Mouse (Mus musculus) midbrain, embryonic 16.5 days (tissue): ENCODE measurements at regions not wholly inside any gene's neighbourhood (a gene's known extent, or its start where the extent isn't known, plus 50 kb on each side); places are given as distances from the start of the nearest gene placed in this dataset.
A peak's percentile ranks its signal among the peaks of the same experiment; 100 is the strongest.

ENCODE experiments used
- ATAC-seq: fragments of 200-750 bp; cut with Nextera tagmentation; 2 replicates; pipeline ENCODE4 v1.8.0; 2017; ENCODE audit warnings: moderate TSS enrichment
- H3K27ac ChIP-seq: fragments of 300-500 bp; sonication (generic); 2 replicates; pipeline ENCODE4 v1.5.1; 2014; ENCODE audit warnings: mild to moderate bottlenecking, low read length, mixed read lengths
- H3K27me3 ChIP-seq: fragments of 300-500 bp; sonication (generic); 2 replicates; pipeline ENCODE4 v1.6.1; 2014; ENCODE audit warnings: low read depth, low read length, mixed read lengths; ENCODE audit not compliant: control insufficient read depth, insufficient read depth
- H3K36me3 ChIP-seq: fragments of 300-500 bp; sonication (generic); 2 replicates; pipeline ENCODE4 v1.6.1; 2014; ENCODE audit warnings: mild to moderate bottlenecking, low read length, moderate library complexity, mixed read lengths; ENCODE audit not compliant: control insufficient read depth, insufficient read depth
- H3K4me1 ChIP-seq: fragments of 300-500 bp; sonication (generic); 2 replicates; pipeline ENCODE4 v1.6.1; 2014; ENCODE audit warnings: mild to moderate bottlenecking, low read length, mixed read lengths; ENCODE audit not compliant: control insufficient read depth, insufficient read depth
- H3K4me2 ChIP-seq: fragments of 300-500 bp; sonication (generic); 2 replicates; pipeline ENCODE4 v1.6.1; 2014; ENCODE audit warnings: mild to moderate bottlenecking, low read length, mixed read lengths
- H3K4me3 ChIP-seq: fragments of 300-500 bp; sonication (generic); 2 replicates; pipeline ENCODE4 v1.5.1; 2014; ENCODE audit warnings: low read depth, mild to moderate bottlenecking, low read length, moderate library complexity, mixed read lengths
- H3K9ac ChIP-seq: fragments of 300-500 bp; sonication (generic); 2 replicates; pipeline ENCODE4 v1.6.1; 2014; ENCODE audit warnings: low read depth, low read length, mixed read lengths
- H3K9me3 ChIP-seq: fragments of 300-500 bp; sonication (generic); replicated peaks from 2 replicates; pipeline ENCODE4 v1.6.1; 2014; ENCODE audit warnings: mild to moderate bottlenecking, low read length, mixed read lengths; ENCODE audit not compliant: control insufficient read depth, poor library complexity, severe bottlenecking
- WGBS: fragments of 180-500 bp; shearing (Covaris S2); extraction: QIAGEN DNeasy Blood & Tissue Kit; methylation state at CpG from one replicate; pipeline ENCODE4 v1.1.7; 2014; 5-methylcytosine and 5-hydroxymethylcytosine counted together

- Histone ChIP-seq H3K4me2 (no peak overlapping the region), H3K36me3 (no peaks in the 10 kb centered on the region), H3K27ac (no peak overlapping the region), H3K9me3 (no peaks in the 10 kb centered on the region), H3K4me1 (no peaks in the 10 kb centered on the region; the same call in 1 of the 2 replicates), H3K27me3 (no peaks in the 10 kb centered on the region), H3K4me3 (no peak overlapping the region), H3K9ac (no peak overlapping the region)
- no peak for ATAC-seq
- 74% methylated on average over 3 of the region's 3 CpGs for WGBS
Measured at GRCm38 (mm10) chr7:137745991-137746390, 308.6 kb downstream of the Glrx3 start.

- ATAC-seq, result no peak
- WGBS, result 66% methylated on average over 7 of the region's 7 CpGs
- H3K27me3 ChIP-seq, result no peaks in the 10 kb centered on the region
- no peak overlapping the region for H3K4me3 ChIP-seq
- H3K9ac ChIP-seq, result no peak overlapping the region
- no peaks in the 10 kb centered on the region for H3K9me3 ChIP-seq
- no peaks in the 10 kb centered on the region for H3K36me3 ChIP-seq
- H3K27ac ChIP-seq, result no peak overlapping the region
- H3K4me1 ChIP-seq, result no peaks in the 10 kb centered on the region
- H3K4me2 ChIP-seq, result no peak overlapping the region
Measured at GRCm38 (mm10) chr7:137748936-137749335, 311.5 kb downstream of the Glrx3 start.

DNA sequence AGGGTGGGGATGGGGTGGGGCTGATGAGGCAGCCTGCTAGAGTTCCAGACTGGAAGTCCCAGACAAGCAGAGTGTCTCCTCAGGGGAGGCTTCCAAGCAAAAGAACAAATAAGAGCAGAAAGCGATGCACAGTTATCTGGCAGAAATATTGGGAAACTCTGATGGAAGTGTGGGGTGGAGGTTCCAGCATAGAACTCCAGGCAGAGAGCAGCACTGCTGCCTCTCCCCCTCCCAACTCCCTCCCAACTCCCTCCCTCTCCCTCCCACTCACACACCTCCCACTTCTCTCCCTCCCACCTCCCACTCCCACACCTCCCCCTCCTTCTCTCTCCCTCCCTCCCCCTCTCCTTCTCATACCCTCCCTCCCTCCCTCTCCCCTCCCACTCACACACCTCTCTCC lies 313.3 kb downstream of the Glrx3 start:
- Histone ChIP-seq H3K9ac (no peak overlapping the region), H3K27ac (no peak overlapping the region), H3K36me3 (no peaks in the 10 kb centered on the region), H3K4me2 (no peak overlapping the region), H3K9me3 (no peaks in the 10 kb centered on the region), H3K27me3 (no peaks in the 10 kb centered on the region), H3K4me3 (no peak overlapping the region), H3K4me1 (no peaks in the 10 kb centered on the region)
- 93% methylated on average over 1 of the region's 1 CpGs for WGBS
- ATAC-seq, result no peak

GRCm38 (mm10) chr7:137751151-137751859 lies 313.9 kb downstream of the Glrx3 start:
- WGBS, result 65% methylated on average over 4 of the region's 4 CpGs
- no peak overlapping the region for H3K27ac ChIP-seq
- H3K27me3 ChIP-seq, result no peaks in the 10 kb centered on the region
- H3K4me3 ChIP-seq, result no peak overlapping the region
- H3K36me3 ChIP-seq, result no peaks in the 10 kb centered on the region
- ATAC-seq, result no peak
- H3K9me3 ChIP-seq, result no peaks in the 10 kb centered on the region
- H3K9ac ChIP-seq, result no peak overlapping the region
- no peak overlapping the region for H3K4me2 ChIP-seq
- no peaks in the 10 kb centered on the region for H3K4me1 ChIP-seq

DNA sequence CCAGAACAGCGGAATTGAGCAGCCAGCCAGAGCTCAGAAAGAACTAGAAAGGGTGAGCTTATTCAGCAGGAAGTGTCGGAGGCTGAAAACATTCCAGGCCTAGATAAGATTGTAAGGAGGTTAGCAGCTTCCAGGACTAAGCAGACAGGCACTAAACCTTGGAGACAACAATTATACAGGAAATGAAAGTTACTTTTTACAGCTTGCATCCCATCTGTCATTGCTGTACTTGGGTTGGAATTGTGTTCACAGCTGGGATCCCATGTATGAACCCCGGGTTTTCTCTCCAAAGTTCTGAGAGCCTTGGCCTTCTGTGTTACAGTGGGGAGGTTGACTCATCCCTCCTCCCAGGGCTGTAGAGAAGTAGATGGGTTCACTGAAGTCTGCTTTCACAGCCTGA lies 328.5 kb downstream of the Glrx3 start:
- Histone ChIP-seq H3K27me3 (no peaks in the 10 kb centered on the region), H3K4me3 (no peak overlapping the region), H3K9me3 (no peaks in the 10 kb centered on the region), H3K4me1 (no peaks in the 10 kb centered on the region), H3K4me2 (no peak overlapping the region), H3K9ac (no peak overlapping the region), H3K36me3 (no peaks in the 10 kb centered on the region), H3K27ac (no peak overlapping the region)
- 84% methylated on average over 3 of the region's 3 CpGs for WGBS
- no peak for ATAC-seq

- Histone ChIP-seq H3K4me3 (no peak overlapping the region), H3K27ac (no peak overlapping the region), H3K4me2 (no peak overlapping the region), H3K4me1 (no peaks in the 10 kb centered on the region), H3K27me3 (no peaks in the 10 kb centered on the region), H3K36me3 (no peaks in the 10 kb centered on the region), H3K9ac (no peak overlapping the region), H3K9me3 (no peaks in the 10 kb centered on the region)
- WGBS, result 78% methylated on average over 2 of the region's 2 CpGs
- ATAC-seq, result no peak
Measured at GRCm38 (mm10) chr7:137766721-137767120, 329.3 kb downstream of the Glrx3 start.

DNA sequence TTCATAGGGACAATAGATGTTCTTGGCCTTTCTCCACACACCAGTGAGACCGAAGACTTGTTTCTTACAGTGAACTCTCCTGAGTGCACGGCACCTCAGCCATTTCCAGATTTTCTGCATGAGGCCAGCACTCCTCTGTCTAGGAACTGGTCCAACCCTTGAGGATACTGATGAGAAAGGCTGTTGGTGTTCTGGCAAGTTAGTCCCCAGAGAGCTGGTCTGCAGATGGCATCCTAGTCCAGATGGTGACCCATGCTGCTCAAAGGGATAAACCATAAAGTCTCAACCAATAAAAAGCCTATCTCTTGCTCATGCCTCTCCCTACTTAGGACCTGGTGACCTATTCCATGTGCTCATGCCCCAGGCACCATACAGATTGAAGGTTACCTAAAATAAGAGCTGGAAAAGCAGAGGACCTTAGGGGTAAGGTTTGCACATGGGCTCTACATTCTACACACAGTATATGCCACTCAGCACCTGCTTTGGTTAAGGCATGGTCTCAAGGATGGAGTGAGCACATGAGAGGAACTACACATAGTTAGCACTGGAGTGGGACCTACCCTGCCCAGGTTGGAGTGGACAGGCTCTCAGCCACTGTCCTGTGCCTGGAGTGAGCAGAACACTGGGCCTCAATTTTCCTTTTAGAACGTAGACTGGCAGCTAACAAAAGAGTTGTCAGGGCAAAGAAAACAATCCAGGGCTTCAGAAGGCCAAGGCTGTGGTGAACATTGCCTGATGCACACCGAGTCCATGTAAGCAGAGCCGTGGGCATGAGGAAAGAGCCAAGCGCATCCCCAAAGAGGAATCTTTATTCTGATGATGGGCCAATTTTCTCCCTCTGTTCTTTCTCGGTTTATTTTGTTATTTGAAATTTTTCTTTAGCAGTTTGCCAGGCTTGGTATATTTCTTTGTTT lies 335.9 kb downstream of the Glrx3 start:
- no peaks in the 10 kb centered on the region for H3K9me3 ChIP-seq
- no peak overlapping the region for H3K4me2 ChIP-seq
- peaks cover 8% of the 10 kb centered on the region for H3K4me1 ChIP-seq
- H3K27ac ChIP-seq, result peak overlapping the region; percentile 43; the same call in 1 of the 2 replicates
- no peak overlapping the region for H3K4me3 ChIP-seq
- H3K27me3 ChIP-seq, result no peaks in the 10 kb centered on the region
- 67% methylated on average over 7 of the region's 7 CpGs for WGBS
- H3K36me3 ChIP-seq, result no peaks in the 10 kb centered on the region
- no peak for ATAC-seq
- no peak overlapping the region for H3K9ac ChIP-seq

GRCm38 (mm10) chr7:137773965-137774310 lies 336.5 kb downstream of the Glrx3 start:
- Histone ChIP-seq H3K9me3 (no peaks in the 10 kb centered on the region), H3K9ac (no peak overlapping the region), H3K4me2 (no peak overlapping the region), H3K27me3 (no peaks in the 10 kb centered on the region), H3K4me3 (no peak overlapping the region), H3K27ac (peak overlapping the region; percentile 14; the same call in 1 of the 2 replicates), H3K4me1 (peaks cover 8% of the 10 kb centered on the region), H3K36me3 (no peaks in the 10 kb centered on the region)
- no peak; the same call in 1 of the 2 replicates for ATAC-seq
- 32% methylated on average over 7 of the region's 7 CpGs for WGBS

DNA sequence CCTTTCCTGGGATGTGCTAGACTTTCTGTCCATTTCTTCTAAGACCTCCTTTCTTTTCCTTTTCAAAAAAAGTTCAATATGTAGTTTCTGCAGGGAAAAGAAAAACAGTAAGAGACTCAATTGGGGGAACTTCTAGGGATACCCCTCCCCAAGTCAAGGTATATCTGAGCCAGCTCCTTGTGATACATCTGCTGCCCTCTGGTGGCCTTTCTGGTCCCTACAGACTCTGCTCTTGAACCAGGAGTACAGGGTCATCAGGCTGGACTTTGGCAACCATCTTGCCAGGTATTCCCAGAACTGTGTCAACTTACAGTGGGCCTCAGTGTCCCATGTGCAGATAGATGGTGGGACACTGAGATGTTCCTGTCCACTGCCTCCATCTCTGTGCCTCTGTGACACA lies 346.5 kb downstream of the Glrx3 start:
- H3K4me3 ChIP-seq, result no peak overlapping the region
- no peaks in the 10 kb centered on the region for H3K36me3 ChIP-seq
- H3K9me3 ChIP-seq, result no peaks in the 10 kb centered on the region
- no peaks in the 10 kb centered on the region for H3K27me3 ChIP-seq
- H3K4me1 ChIP-seq, result no peaks in the 10 kb centered on the region
- no peak overlapping the region for H3K9ac ChIP-seq
- ATAC-seq, result no peak
- no peak overlapping the region for H3K27ac ChIP-seq
- H3K4me2 ChIP-seq, result no peak overlapping the region
